Mouse (Mus musculus): ENCODE results near the gene Nnmt. TPM values are rescaled to one million over a fixed set of nuclear protein-coding genes. Genes with fewer than 3 reads are reported as not detected.

Gene Nnmt
- polyA plus RNA-seq, 1 experiment: 8.2 TPM

- no peak for DNase-seq (ENCODE audit: low spot score)
Measured at GRCm38 (mm10) chr9:48635576-48636350, 30.8 kb upstream of the Nnmt start.

- no peak for DNase-seq (ENCODE audit: low spot score)
Measured at GRCm38 (mm10) chr9:48633147-48633546, 28.2 kb upstream of the Nnmt start.

DNA sequence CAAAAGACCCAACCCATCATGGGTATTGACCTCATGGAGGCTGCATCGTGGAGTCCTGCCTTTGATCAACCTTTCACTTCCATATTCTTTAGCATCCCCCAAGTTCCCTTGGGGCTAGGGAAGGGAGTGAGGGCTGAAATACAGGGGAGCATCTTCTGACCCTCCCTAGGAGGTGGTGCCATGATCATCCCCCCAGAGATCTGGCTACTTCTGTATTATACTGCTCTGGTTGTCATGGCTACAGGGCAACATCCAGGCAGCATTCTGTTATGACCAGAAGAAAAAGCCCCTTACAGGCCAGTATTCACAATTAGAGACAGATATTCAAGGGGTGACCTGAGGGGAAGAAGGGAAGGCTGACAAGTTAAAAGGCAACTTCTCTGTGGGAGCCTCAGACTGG, 14.3 kb upstream of the Nnmt start:
- DNase-seq (ENCODE audit: low spot score): no peak

- DNase-seq (ENCODE audit: low spot score): no peak
Measured at GRCm38 (mm10) chr9:48618589-48618988, 13.6 kb upstream of the Nnmt start.

- peak; percentile 27 for DNase-seq (ENCODE audit: low spot score)
Measured at GRCm38 (mm10) chr9:48618111-48618510, 13.2 kb upstream of the Nnmt start.

GRCm38 (mm10) chr9:48617511-48618010, 12.6 kb upstream of the Nnmt start:
- no peak for DNase-seq (ENCODE audit: low spot score)

GRCm38 (mm10) chr9:48613221-48613620, 8.3 kb upstream of the Nnmt start:
- DNase-seq (ENCODE audit: low spot score): no peak

- DNase-seq (ENCODE audit: low spot score): no peak
Measured at GRCm38 (mm10) chr9:48612542-48612941, 7.6 kb upstream of the Nnmt start.

DNA sequence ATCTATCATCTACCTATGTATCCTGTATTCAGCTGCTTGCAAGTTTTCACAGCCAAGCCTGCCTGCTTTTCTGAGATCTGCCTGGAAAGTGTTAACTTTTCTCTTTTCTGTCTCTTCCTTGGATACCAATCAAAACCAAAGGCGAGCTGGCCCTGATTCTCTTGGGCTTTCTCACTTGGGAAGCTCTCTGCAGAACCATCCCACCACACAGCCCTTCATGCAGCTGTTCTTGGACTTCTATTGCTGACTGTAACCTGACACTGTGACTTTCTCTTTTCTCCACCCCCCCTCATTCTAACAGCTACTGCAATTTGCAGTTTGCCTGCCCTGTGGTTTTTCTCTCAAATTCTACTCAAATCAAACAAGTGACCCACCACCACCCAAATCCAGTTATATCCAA, 6.1 kb upstream of the Nnmt start:
- no peak for DNase-seq (ENCODE audit: low spot score)

GRCm38 (mm10) chr9:48609734-48610133, 4.8 kb upstream of the Nnmt start:
- DNase-seq (ENCODE audit: low spot score): no peak

DNA sequence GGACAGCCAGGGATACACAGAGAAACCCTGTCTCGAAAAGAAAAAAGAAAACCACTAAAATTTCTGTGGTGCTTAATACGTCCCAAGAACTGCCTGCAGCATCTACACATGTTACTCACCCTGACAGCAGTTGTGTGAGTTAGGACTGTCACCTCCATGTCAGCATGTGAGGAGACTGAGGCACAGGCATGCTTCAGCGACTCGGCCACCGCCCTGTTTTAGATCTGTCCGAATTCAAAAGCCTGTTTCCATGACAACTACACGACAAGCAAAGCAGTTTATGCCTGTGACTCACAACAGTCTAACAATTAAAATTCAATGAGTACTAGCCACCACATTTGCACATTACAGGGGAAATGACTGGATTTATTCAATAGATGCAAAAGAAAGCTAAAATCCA, 2.5 kb upstream of the Nnmt start:
- DNase-seq (ENCODE audit: low spot score): no peak

GRCm38 (mm10) chr9:48606171-48606570, 1.2 kb upstream of the Nnmt start:
- no peak for DNase-seq (ENCODE audit: low spot score)

DNA sequence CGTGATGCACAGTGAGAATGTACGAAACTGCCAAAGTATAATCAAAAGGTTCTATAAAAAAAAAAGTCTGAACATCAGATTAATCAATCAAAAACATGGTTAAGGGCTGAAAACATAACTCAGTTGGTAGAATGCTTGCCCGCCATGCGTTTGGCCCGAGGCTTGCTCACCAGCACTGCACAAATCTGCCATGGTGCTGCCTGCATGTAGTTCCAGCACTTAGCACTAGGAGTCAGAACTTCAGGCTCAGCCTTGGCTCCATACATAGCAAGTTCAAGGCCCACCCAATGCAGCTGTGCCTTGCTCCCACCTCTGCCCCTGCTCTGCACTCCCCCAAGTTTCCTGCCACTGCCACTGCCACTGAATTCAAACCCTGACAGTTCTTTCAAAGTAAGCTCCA, 744 bp upstream of the Nnmt start:
- no peak for DNase-seq (ENCODE audit: low spot score)

- DNase-seq (ENCODE audit: low spot score): no peak
Measured at GRCm38 (mm10) chr9:48604226-48604625, 727 bp downstream of the Nnmt start.

DNA sequence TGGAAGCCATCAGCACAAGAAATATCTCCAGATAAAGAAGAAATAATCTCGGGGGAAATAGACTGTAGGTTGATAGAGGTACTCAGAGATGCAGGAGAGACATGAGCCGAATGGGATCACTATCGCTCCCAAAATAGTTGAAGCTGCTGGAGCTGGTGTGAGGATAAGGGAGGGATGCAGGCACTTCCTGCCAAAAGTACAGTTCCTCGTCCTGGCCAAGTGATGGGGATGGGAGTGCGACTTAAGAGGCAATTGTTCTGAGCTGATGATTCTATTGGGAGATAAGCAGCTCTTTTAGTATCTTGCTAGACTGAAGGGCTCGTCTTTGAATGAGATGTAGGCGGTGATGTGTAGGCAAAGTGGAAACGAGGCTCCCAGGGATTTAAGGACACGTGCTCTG, 4.1 kb downstream of the Nnmt start:
- DNase-seq (ENCODE audit: low spot score): no peak

- no peak for DNase-seq (ENCODE audit: low spot score)
Measured at GRCm38 (mm10) chr9:48600066-48600465, 4.9 kb downstream of the Nnmt start.

DNA sequence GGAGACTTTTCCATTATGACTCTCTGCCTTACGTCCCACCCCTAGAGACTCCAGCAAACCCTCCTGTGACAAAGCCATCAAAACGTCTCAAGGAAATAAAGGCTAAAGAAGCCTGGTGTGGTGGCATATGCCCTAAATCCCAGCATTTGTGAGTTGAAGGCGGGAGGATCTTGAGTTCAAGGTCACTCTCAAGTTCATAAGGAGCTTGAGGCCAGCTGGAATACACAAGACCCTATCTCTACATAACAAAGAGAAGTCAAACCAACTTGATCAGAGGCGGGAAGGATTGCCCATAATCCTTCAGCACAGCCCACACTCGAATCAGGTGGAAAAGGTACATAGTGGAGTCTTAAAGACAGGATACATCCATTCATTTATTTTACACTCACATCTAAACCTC, 7.5 kb downstream of the Nnmt start:
- DNase-seq (ENCODE audit: low spot score): no peak

DNA sequence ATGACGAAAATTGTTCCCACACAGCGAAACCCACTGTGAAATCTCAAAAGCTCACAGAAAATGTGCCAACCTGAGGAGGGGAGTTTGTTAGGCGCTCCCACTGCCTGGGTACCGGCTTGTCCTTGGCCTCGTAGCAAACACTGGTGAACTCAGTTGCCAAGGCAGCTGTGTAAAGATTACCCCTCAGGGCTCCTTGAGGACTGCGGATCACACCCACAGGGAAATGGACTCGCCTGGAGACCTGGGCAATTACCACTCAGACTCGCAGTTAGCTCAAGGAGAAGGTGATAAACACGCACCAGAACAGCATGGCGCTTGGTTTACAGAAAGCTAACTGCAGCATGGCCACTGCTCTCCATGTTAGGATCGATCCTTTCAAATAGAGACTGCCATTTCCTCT, 8.0 kb downstream of the Nnmt start:
- no peak for DNase-seq (ENCODE audit: low spot score)

- DNase-seq (ENCODE audit: low spot score): no peak
Measured at GRCm38 (mm10) chr9:48593915-48594314, 11.0 kb downstream of the Nnmt start.

DNA sequence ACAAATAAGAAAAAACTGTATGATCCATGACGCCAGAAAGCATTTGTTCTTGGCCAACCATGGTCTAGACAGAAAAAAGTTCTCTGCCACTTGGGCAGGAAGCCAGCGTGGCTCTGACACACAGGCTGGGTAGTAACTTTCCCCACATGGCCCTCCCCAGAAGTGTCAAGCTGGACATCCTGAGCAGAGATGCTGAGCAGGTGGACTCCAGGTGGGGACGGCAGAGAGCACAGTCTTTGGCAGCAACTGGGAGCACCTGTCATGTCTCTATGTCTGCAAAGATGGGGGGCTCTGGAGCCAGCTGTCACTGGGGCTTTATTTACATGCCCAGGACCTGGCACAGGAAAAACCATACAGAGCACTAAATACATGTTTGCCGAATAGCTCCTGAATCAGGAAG, 14.3 kb downstream of the Nnmt start:
- no peak for DNase-seq (ENCODE audit: low spot score)

- DNase-seq (ENCODE audit: low spot score): no peak
Measured at GRCm38 (mm10) chr9:48586332-48586731, 18.6 kb downstream of the Nnmt start.

DNA sequence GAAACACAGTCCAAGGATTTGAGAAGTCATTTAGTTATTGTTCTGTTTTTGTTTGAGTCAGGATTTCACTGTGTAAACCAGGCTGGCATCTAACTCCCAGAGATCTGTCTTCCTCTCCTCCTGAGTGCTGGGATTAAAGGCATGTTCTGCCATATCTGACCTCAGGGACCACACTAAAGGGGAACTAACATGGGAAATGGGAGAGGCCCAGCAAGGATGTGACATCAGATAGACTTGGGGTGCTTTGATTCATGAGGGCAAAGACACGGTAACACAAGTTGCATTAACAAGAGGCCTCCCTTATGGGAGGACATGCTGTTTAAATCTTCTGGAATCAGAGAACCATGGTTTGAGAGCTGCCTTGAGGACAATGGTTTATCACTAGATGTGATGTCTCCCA, 24.1 kb downstream of the Nnmt start:
- no peak for DNase-seq (ENCODE audit: low spot score)

DNA sequence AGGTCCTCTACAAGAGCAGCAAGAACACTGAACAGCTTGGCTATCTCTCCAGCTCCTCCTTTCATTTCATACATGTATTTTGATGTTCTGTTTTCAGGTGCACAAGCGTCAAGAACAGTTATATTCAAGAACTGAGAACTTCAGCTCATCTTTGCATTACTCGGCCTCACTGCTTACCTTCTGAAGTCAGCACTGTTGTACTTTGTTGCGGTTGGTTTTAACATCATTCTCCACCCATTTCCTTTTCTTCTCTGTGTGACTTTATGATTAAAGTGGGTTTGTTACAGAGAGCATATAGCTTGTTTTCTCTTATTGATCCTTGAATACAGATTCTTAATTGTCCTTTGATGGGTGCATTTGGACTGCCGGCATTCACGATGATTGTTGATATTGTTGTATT, 42.6 kb downstream of the Nnmt start:
- DNase-seq (ENCODE audit: low spot score): no peak

Data from urinary bladder, adult 2 months (tissue).